Mouse (Mus musculus) CH12.LX (cell line): ENCODE measurements around the gene Chaf1a. TPM values are rescaled to one million over a fixed set of nuclear protein-coding genes. Genes with fewer than 3 reads are reported as not detected.

Source experiments
- DNase-seq: peaks from one replicate; pipeline ENCODE4 v3.0.0-alpha.2; 2013; ENCODE audit errors: extremely low read depth
- H3K27ac ChIP-seq: 2 replicates; pipeline ENCODE4 v1.5.1; 2012; ENCODE audit warnings: low read depth, mild to moderate bottlenecking, control low read depth, moderate library complexity; ENCODE audit not compliant: insufficient read depth
- H3K27me3 ChIP-seq: replicated peaks from 2 replicates; pipeline ENCODE3; 2012; ENCODE audit warnings: inconsistent platforms
- H3K36me3 ChIP-seq, 2 experiments: replicated peaks in 1 of 2; 2 replicates each; pipeline versions ENCODE3 to v1.6.1; 2012; ENCODE audit warnings: inconsistent platforms in 1 of 2, low read length in 1 of 2, mild to moderate bottlenecking in 1 of 2, mixed read lengths in 1 of 2, moderate library complexity in 1 of 2; ENCODE audit not compliant: control insufficient read depth in 1 of 2, insufficient read depth in 1 of 2
- H3K4me1 ChIP-seq, 2 experiments: 2 replicates each; pipeline ENCODE4 v1.6.1; 2012; ENCODE audit warnings: inconsistent platforms in 1 of 2, moderate library complexity in 1 of 2; ENCODE audit not compliant: insufficient read depth in 2 of 2, control insufficient read depth in 1 of 2
- H3K4me2 ChIP-seq: 2 replicates; pipeline ENCODE4 v1.6.1; 2012; ENCODE audit warnings: low read depth, mild to moderate bottlenecking, control low read depth; ENCODE audit not compliant: poor library complexity, insufficient read depth, severe bottlenecking
- H3K4me3 ChIP-seq, 3 experiments: fragments of 150-350 bp in 1 of 3; sonication (generic) in 1 of 3; replicated peaks in 1 of 3; 2 replicates each; pipeline versions ENCODE3 to v1.5.1; 2011 to 2012; ENCODE audit warnings: low read depth in 2 of 3, low read length in 2 of 3, mild to moderate bottlenecking in 2 of 3, moderate library complexity in 2 of 3, control low read depth in 1 of 3, improper control_type of control experiment in 1 of 3, inconsistent platforms in 1 of 3, mixed read lengths in 1 of 3; ENCODE audit not compliant: poor library complexity in 1 of 3
- H3K79me2 ChIP-seq: replicated peaks from 2 replicates; pipeline ENCODE4 v1.6.1; 2012; ENCODE audit warnings: mild to moderate bottlenecking, moderate library complexity; ENCODE audit not compliant: control insufficient read depth, poor library complexity, insufficient read depth, severe bottlenecking; ENCODE audit errors: extremely low read depth
- H3K9ac ChIP-seq: 2 replicates; pipeline ENCODE4 v1.6.1; 2012; ENCODE audit warnings: low read depth, mild to moderate bottlenecking, control low read depth, moderate library complexity; ENCODE audit not compliant: insufficient read depth
- H3K9me3 ChIP-seq: replicated peaks from 2 replicates; pipeline ENCODE3; 2012; ENCODE audit warnings: low read length, inconsistent platforms, mixed read lengths
- ETS1 ChIP-seq: conservative IDR thresholded peaks from 2 replicates; pipeline ENCODE4 v1.6.1; 2012; ENCODE audit warnings: low read depth, mild to moderate bottlenecking, inconsistent platforms, low read length, improper control_type of control experiment, moderate library complexity
- GABPA ChIP-seq: IDR thresholded peaks from 2 replicates; pipeline ENCODE4 v1.6.1; 2012; ENCODE audit warnings: low read depth, low read length, improper control_type of control experiment, inconsistent platforms; ENCODE audit not compliant: insufficient replicate concordance
- HCFC1 ChIP-seq: IDR thresholded peaks from 2 replicates; pipeline ENCODE4 v1.6.1; 2012; ENCODE audit warnings: low read depth, mild to moderate bottlenecking, inconsistent platforms, low read length, improper control_type of control experiment
- JUND ChIP-seq: conservative IDR thresholded peaks from 2 replicates; pipeline ENCODE4 v1.6.1; 2011; ENCODE audit warnings: low read depth, low read length, improper control_type of control experiment
- MAX ChIP-seq: IDR thresholded peaks from 2 replicates; pipeline ENCODE4 v1.6.1; 2011; ENCODE audit warnings: low read length, improper control_type of control experiment
- MEF2A ChIP-seq: IDR thresholded peaks from 2 replicates; pipeline ENCODE4 v1.6.1; 2014; ENCODE audit warnings: low read depth, mild to moderate bottlenecking, inconsistent platforms, low read length, improper control_type of control experiment, borderline replicate concordance
- MYC ChIP-seq: IDR thresholded peaks from 2 replicates; pipeline ENCODE4 v1.6.1; 2011; ENCODE audit warnings: low read depth, mild to moderate bottlenecking, improper control_type of control experiment, low read length
- NELFE ChIP-seq: IDR thresholded peaks from 2 replicates; pipeline ENCODE4 v1.6.1; 2011; ENCODE audit warnings: low read depth, low read length, improper control_type of control experiment
- NRF1 ChIP-seq: IDR thresholded peaks from 2 replicates; pipeline ENCODE4 v1.6.1; 2014; ENCODE audit warnings: low read depth, mild to moderate bottlenecking, inconsistent platforms, low read length, improper control_type of control experiment, moderate library complexity
- POLR2A ChIP-seq: IDR thresholded peaks from 2 replicates; pipeline ENCODE4 v1.6.1; 2011; ENCODE audit warnings: low read depth, mild to moderate bottlenecking, improper control_type of control experiment, low read length
- POLR2AphosphoS2 ChIP-seq: IDR thresholded peaks from 2 replicates; pipeline ENCODE4 v1.6.1; 2011; ENCODE audit warnings: low read depth, low read length, improper control_type of control experiment
- RAD21 ChIP-seq: IDR thresholded peaks from 2 replicates; pipeline ENCODE4 v1.6.1; 2011; ENCODE audit warnings: low read depth, mild to moderate bottlenecking, low read length, improper control_type of control experiment, moderate library complexity
- UBTF ChIP-seq: IDR thresholded peaks from 2 replicates; pipeline ENCODE4 v1.6.1; 2012; ENCODE audit warnings: low read depth, mild to moderate bottlenecking, inconsistent platforms, low read length, improper control_type of control experiment, moderate library complexity
- USF1 ChIP-seq: IDR thresholded peaks from 2 replicates; pipeline ENCODE4 v1.6.1; 2014; ENCODE audit warnings: low read depth, mild to moderate bottlenecking, inconsistent platforms, low read length, improper control_type of control experiment
- USF2 ChIP-seq: conservative IDR thresholded peaks from 2 replicates; pipeline ENCODE4 v1.6.1; 2011; ENCODE audit warnings: low read depth, low read length, improper control_type of control experiment
- ZKSCAN1 ChIP-seq: IDR thresholded peaks from 2 replicates; pipeline ENCODE4 v1.6.1; 2012; ENCODE audit warnings: low read depth, inconsistent platforms, low read length, improper control_type of control experiment, borderline replicate concordance
- dilution Hi-C: fragments of 300-500 bp; cut with MboI; formaldehyde crosslinking; loops from 2 replicates; pipeline ENCODE4 v1.14.3; 2020; ENCODE audit warnings: low sequenced_read_pairs; ENCODE audit not compliant: extremely low pct_unique_long_range_greater_than_20kb, extremely low pct_ligation_motif_present
- in situ Hi-C: fragments of 300-500 bp; cut with MboI; formaldehyde crosslinking; loops from 3 replicates; pipeline ENCODE4 v1.14.3; 2019; ENCODE audit warnings: low sequenced_read_pairs, low pct_ligation_motif_present, low pct_unique_long_range_greater_than_20kb, mixed read lengths
- polyA plus RNA-seq: library from polyadenylated mRNA; unstranded; fragments of >175 nt; gene quantifications from 2 replicates; pipeline ENCODE4 v1.2.1, GENCODE M21; 2012; ENCODE audit warnings: low read depth; ENCODE audit not compliant: insufficient read length
- total RNA-seq, 2 experiments: library from RNA; depleted of rRNA; stranded (reverse); fragments of 300-350 nt in 1 of 2; fragments of >200 nt in 1 of 2; gene quantifications; 2 replicates each; pipeline ENCODE4 v1.2.3; 2012 to 2014

Gene Chaf1a
- total and polyA plus RNA-seq, 3 experiments, result 18.4 to 97.1 (median 39.3) TPM

DNA sequence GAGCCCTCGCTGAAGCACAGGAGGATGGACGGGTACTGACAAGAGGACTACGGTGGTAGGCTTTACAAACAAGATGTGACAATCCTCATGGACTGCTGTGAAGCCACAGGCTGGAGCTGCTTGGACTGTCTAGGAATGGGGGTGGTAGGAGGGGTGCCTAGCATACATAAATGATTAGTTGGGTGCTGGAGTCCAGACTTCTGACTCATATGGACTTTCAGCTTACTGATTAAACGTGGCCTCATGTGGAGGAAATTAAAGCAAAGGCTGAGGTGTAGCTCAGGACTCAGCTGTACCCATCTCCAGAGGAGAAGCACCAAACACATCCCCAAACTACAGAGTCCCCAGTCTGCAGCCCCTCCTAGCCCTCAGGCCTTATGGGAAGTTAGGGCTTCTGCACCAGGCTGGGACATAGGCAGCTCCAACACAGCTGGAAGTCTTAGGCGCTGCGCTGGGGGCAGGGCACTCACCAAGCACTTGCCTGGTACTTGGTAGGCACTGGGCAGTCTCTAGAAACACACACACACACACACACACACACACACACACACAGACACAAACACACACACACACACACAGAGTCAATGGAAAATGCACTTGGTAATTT lies 8.0 kb upstream of the Chaf1a start:
- H3K9me3 ChIP-seq, result no peaks in the 10 kb centered on the region
- no peak overlapping the region for H3K27ac ChIP-seq
- no peak for TF ChIP-seq POLR2AphosphoS2
- TF ChIP-seq USF1, result no peak
- no peak for TF ChIP-seq NRF1
- no peak for TF ChIP-seq HCFC1
- TF ChIP-seq POLR2A, result no peak
- TF ChIP-seq JUND, result no peak
- TF ChIP-seq ETS1, result no peak
- TF ChIP-seq, all 38 proteins: peak for 0
- Histone ChIP-seq H3K4me1 (peaks cover 25 to 80% of the 10 kb centered on the region in 2 experiments), H3K4me3 (no peak overlapping the region), H3K36me3 (peaks cover 35 to 66% of the 10 kb centered on the region in 2 experiments), H3K9ac (no peak overlapping the region), H3K4me2 (no peak overlapping the region; the same call in 1 of the 2 replicates), H3K79me2 (peaks cover 79% of the 10 kb centered on the region), H3K27me3 (no peaks in the 10 kb centered on the region)
- in situ Hi-C loops (no loop called here), dilution Hi-C loops (no loop called here)
- DNase-seq, result no peak

DNA sequence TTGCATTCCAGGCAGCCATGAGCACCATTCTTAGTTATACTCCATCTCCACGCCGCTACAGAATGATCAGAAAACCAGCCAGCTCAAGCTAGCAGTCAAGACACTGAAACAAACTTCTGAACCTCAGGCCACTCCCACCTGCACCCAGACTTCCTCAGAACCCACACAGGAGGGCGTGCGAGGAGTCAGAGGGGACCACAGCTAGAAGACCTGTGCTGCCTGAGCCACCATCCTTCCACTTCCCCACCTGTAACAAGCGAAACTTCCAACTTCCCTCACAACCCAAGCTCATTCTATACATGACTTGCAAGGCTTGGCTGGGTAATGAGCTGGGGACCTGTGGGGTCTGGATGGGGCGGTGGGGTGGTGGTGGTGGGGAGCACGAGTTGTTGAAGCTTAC lies 7.4 kb upstream of the Chaf1a start:
- Histone ChIP-seq H3K9ac (no peak overlapping the region), H3K36me3 (peaks cover 31 to 60% of the 10 kb centered on the region in 2 experiments), H3K4me3 (no peak overlapping the region), H3K4me2 (peak overlapping the region; percentile 47), H3K79me2 (peaks cover 75% of the 10 kb centered on the region), H3K9me3 (no peaks in the 10 kb centered on the region), H3K27ac (peak overlapping the region; percentile 3; the same call in 1 of the 2 replicates), H3K4me1 (peaks cover 19 to 78% of the 10 kb centered on the region in 2 experiments)
- dilution Hi-C loops, result no loop called here
- DNase-seq, result peak; percentile 48
- TF ChIP-seq MAX (no peak), UBTF (no peak), NRF1 (no peak), MYC (no peak), ETS1 (no peak), USF2 (no peak), ZKSCAN1 (no peak), NELFE (no peak), MEF2A (no peak), RAD21 (no peak), GABPA (no peak)
- TF ChIP-seq, all 38 proteins: peak for 0
- no peaks in the 10 kb centered on the region for H3K27me3 ChIP-seq
- in situ Hi-C loops, result no loop called here
